Mouse (Mus musculus) megakaryocyte, embryonic 14.5 days (primary cell): ENCODE results near the gene Ahr.

Source experiments
- FLI1 ChIP-seq: IDR thresholded peaks from 2 replicates; pipeline ENCODE4 v1.6.1; 2012; ENCODE audit warnings: low read length, inconsistent platforms, mixed read lengths
- GATA1 ChIP-seq: IDR thresholded peaks from 3 replicates; pipeline ENCODE4 v1.6.1; 2012; ENCODE audit warnings: mixed read lengths, low read length, inconsistent platforms, borderline replicate concordance

DNA sequence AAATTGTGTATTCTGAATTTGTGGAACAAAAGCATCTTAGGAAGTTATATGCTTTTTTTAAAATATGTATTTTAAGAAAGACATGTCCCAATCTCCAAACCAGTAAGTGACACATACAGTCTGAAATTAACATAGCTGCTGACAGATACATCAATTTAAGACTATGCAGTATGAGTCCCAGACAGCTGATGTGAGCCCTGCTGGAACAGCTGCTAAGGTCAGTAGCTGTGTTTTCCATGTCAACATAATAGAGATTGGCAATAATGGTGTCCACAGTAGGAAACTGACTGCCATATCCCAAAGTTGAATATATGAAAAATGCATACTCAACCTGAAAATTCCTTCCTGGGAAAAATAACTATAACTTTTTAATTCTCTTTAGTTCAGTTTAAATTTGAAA, 15.5 kb upstream of the Ahr start:
- TF ChIP-seq GATA1: no peak
- no peak for TF ChIP-seq FLI1
